Mouse (Mus musculus): ENCODE data around the gene Src. TPM values are rescaled to one million over a fixed set of nuclear protein-coding genes. Genes with fewer than 3 reads are reported as not detected.

The Src gene
- polyA plus RNA-seq, 1 experiment = 31.8 TPM

DNA sequence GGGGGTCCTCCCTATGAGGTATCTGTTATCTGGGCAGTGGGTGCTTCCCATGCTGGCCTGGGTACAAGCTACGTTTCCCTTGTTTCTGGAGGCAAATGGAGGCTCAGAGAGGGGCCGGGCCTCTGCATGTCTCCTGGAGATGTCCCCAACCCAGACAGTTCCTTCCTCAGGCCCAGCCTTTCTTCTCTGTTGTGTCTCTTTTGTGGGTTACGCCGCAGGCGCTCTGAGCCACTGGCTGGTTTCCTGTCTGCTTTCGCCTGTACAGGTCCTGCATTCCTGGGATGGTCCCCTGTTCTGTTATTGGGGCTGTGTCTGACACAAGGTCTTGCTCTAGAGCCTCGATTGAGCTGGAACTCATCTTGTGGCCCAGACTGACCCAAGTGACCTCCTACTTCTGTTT lies 11.5 kb downstream of the Src start:
- DNase-seq = peak; percentile 46
- no peaks in the 10 kb centered on the region for H3K36me3 ChIP-seq (ENCODE audit: control insufficient read depth, insufficient read depth, low read length)
- no peak for TF ChIP-seq CTCF (conservative IDR thresholded peaks at IDR 0.05; ENCODE audit: insufficient read depth, insufficient read length, low read depth, low read length)
- no peak for TF ChIP-seq POLR2A (IDR thresholded peaks at IDR 0.05; ENCODE audit: low read depth, low read length)
- peaks cover 27% of the 10 kb centered on the region; the same call in 1 of the 2 replicates for H3K4me1 ChIP-seq (ENCODE audit: control insufficient read depth, insufficient read depth, low read length)
- H3K27ac ChIP-seq (ENCODE audit: insufficient read depth, low read depth, low read length) = no peak overlapping the region
- WGBS = 71% methylated on average over 7 of the region's 7 CpGs
- no peak overlapping the region for H3K4me3 ChIP-seq (ENCODE audit: insufficient read depth, low read depth, low read length)
- H3K27me3 ChIP-seq (replicated peaks; ENCODE audit: control insufficient read depth, insufficient read depth, low read length) = no peaks in the 10 kb centered on the region

- Histone ChIP-seq H3K36me3 (ENCODE audit: control insufficient read depth, insufficient read depth, low read length) (no peaks in the 10 kb centered on the region), H3K27me3 (replicated peaks; ENCODE audit: control insufficient read depth, insufficient read depth, low read length) (no peaks in the 10 kb centered on the region), H3K4me1 (ENCODE audit: control insufficient read depth, insufficient read depth, low read length) (peaks cover 19% of the 10 kb centered on the region; the same call in 1 of the 2 replicates), H3K4me3 (ENCODE audit: insufficient read depth, low read depth, low read length) (no peak overlapping the region), H3K27ac (ENCODE audit: insufficient read depth, low read depth, low read length) (no peak overlapping the region)
- DNase-seq = peak; percentile 62
- 66% methylated on average over 4 of the region's 4 CpGs for WGBS
- no peak; the same call in 1 of the 2 replicates for TF ChIP-seq CTCF (conservative IDR thresholded peaks at IDR 0.05; ENCODE audit: insufficient read depth, insufficient read length, low read depth, low read length)
- no peak for TF ChIP-seq POLR2A (IDR thresholded peaks at IDR 0.05; ENCODE audit: low read depth, low read length)
Observed at GRCm38 (mm10) chr2:157430667-157431429, 12.6 kb downstream of the Src start.

DNA sequence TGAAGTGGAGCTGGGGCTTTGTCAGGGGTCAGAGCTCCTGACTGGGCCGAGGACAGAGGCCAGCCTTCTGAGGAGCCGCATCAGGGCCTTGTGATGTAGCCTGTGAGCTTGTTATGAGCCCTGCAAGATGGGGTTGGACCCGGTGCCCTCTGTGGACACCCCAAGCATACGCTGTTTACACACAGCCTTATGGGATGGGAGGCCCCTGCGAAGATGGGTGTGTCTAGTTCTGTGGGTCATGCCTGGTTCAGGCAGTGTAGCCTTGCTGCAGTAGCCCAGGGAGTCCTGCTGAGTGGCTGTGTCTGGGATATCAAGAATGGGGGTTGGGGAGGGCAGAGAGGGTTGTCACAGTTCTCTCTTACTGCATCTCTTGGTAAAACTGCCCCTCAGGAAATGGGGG lies 13.7 kb downstream of the Src start:
- WGBS = 86% methylated on average over 5 of the region's 5 CpGs
- Histone ChIP-seq H3K27ac (ENCODE audit: insufficient read depth, low read depth, low read length) (no peak overlapping the region), H3K4me1 (ENCODE audit: control insufficient read depth, insufficient read depth, low read length) (peaks cover 17% of the 10 kb centered on the region; the same call in 1 of the 2 replicates), H3K4me3 (ENCODE audit: insufficient read depth, low read depth, low read length) (no peak overlapping the region), H3K27me3 (replicated peaks; ENCODE audit: control insufficient read depth, insufficient read depth, low read length) (no peaks in the 10 kb centered on the region), H3K36me3 (ENCODE audit: control insufficient read depth, insufficient read depth, low read length) (no peaks in the 10 kb centered on the region)
- TF ChIP-seq POLR2A (IDR thresholded peaks at IDR 0.05; ENCODE audit: low read depth, low read length) (no peak), CTCF (conservative IDR thresholded peaks at IDR 0.05; ENCODE audit: insufficient read depth, insufficient read length, low read depth, low read length) (no peak)
- no peak for DNase-seq

DNA sequence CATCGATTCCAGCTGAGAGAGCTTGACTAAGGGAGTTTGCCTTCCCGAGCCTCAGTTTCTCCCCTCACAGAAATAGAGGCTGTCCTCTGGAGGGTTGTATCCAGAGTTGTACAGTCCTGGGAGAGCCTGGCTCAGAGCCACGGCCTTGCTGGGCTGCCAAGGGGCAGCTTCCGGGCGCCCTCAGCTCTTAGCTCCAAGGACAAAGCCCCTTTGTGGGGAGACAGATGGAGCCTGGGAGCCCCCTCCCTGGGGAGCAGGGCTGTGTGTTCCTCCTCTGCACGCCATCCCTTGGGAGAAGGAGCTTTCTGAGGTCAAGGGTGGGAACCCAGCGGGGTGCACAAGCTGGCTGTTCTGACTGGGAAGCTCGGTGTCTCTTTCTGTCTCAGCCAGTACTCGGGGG lies 14.2 kb downstream of the Src start:
- WGBS = 69% methylated on average over 9 of the region's 9 CpGs
- H3K36me3 ChIP-seq (ENCODE audit: control insufficient read depth, insufficient read depth, low read length) = no peaks in the 10 kb centered on the region
- peaks cover 17% of the 10 kb centered on the region; the same call in 1 of the 2 replicates for H3K4me1 ChIP-seq (ENCODE audit: control insufficient read depth, insufficient read depth, low read length)
- TF ChIP-seq CTCF (conservative IDR thresholded peaks at IDR 0.05; ENCODE audit: insufficient read depth, insufficient read length, low read depth, low read length) = no peak
- no peak for TF ChIP-seq POLR2A (IDR thresholded peaks at IDR 0.05; ENCODE audit: low read depth, low read length)
- H3K27me3 ChIP-seq (replicated peaks; ENCODE audit: control insufficient read depth, insufficient read depth, low read length) = no peaks in the 10 kb centered on the region
- peak; percentile 35 for DNase-seq
- H3K4me3 ChIP-seq (ENCODE audit: insufficient read depth, low read depth, low read length) = no peak overlapping the region
- no peak overlapping the region for H3K27ac ChIP-seq (ENCODE audit: insufficient read depth, low read depth, low read length)

DNA sequence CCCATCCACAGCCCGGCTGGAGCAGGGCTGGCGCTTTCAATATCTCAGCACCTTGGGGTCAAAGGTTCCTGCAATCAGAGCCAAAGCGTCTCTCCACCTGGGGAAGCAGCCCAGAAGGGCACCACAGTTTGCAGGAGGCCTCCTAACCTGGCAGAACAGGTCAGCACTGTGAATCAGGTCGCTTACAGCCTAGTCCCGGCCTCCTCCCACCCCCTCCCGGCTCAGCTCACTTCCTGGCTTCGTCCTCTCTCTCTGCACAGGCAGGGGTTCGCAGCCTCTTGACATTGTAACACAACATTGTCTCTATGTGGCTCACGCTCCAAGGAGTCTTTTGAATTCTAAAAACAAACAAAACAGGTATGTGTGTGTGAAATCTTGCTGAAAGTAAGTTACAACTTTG lies 15.8 kb downstream of the Src start:
- peaks cover 17% of the 10 kb centered on the region; the same call in 1 of the 2 replicates for H3K4me1 ChIP-seq (ENCODE audit: control insufficient read depth, insufficient read depth, low read length)
- H3K27me3 ChIP-seq (replicated peaks; ENCODE audit: control insufficient read depth, insufficient read depth, low read length) = no peaks in the 10 kb centered on the region
- 26% methylated on average over 9 of the region's 9 CpGs for WGBS
- TF ChIP-seq POLR2A (IDR thresholded peaks at IDR 0.05; ENCODE audit: low read depth, low read length) (no peak), CTCF (conservative IDR thresholded peaks at IDR 0.05; ENCODE audit: insufficient read depth, insufficient read length, low read depth, low read length) (no peak)
- H3K4me3 ChIP-seq (ENCODE audit: insufficient read depth, low read depth, low read length) = no peak overlapping the region
- H3K27ac ChIP-seq (ENCODE audit: insufficient read depth, low read depth, low read length) = peak overlapping the region; percentile 33
- H3K36me3 ChIP-seq (ENCODE audit: control insufficient read depth, insufficient read depth, low read length) = no peaks in the 10 kb centered on the region
- peak; percentile 78 for DNase-seq

DNA sequence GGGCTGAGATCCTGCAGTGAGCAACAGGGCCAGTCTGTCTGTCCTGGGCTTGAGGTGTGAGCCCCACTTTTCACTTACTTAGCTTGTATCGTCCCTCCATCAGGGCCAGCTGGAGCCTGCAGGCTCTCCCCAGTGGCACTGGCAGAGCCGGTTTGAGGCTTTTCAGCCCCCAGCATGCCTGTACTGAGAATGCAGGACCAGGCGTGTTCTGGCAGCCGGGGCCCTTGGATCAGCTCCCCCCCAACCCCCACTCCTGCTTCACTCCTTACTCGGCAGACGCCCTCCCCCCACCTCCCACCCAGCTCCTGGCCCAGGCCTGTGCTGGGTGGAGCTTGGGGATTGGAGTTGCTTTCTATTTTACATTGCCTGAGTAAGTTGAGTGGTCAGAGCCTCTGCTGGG lies 16.3 kb downstream of the Src start:
- 36% methylated on average over 6 of the region's 6 CpGs for WGBS
- H3K4me3 ChIP-seq (ENCODE audit: insufficient read depth, low read depth, low read length) = no peak overlapping the region
- no peaks in the 10 kb centered on the region for H3K36me3 ChIP-seq (ENCODE audit: control insufficient read depth, insufficient read depth, low read length)
- H3K27me3 ChIP-seq (replicated peaks; ENCODE audit: control insufficient read depth, insufficient read depth, low read length) = no peaks in the 10 kb centered on the region
- TF ChIP-seq POLR2A (IDR thresholded peaks at IDR 0.05; ENCODE audit: low read depth, low read length) (no peak), CTCF (conservative IDR thresholded peaks at IDR 0.05; ENCODE audit: insufficient read depth, insufficient read length, low read depth, low read length) (no peak)
- DNase-seq = peak; percentile 44
- peaks cover 17% of the 10 kb centered on the region; the same call in 1 of the 2 replicates for H3K4me1 ChIP-seq (ENCODE audit: control insufficient read depth, insufficient read depth, low read length)
- H3K27ac ChIP-seq (ENCODE audit: insufficient read depth, low read depth, low read length) = peak overlapping the region; percentile 33

DNA sequence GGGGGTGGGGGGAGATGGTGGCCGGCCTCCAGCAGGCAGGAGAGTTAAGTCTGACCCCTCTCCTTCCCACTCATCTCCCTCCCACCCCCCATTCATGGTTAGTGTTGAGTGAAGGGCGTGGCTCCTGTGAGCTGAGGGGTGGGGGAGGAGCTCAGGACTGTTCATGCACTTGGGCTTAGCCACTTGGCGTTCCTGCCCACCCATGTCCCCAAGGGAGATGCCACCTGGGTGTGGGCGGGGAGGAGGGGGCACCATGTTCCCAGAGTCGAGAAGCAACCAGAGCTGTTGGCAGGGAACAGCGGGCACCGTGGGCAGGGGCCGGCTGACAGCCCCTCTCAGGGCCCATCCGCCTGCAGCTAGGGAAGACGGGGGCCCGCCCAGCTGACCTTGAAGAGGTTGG lies 18.3 kb downstream of the Src start:
- DNase-seq = no peak
- Histone ChIP-seq H3K4me3 (ENCODE audit: insufficient read depth, low read depth, low read length) (no peak overlapping the region), H3K27ac (ENCODE audit: insufficient read depth, low read depth, low read length) (no peak overlapping the region), H3K27me3 (replicated peaks; ENCODE audit: control insufficient read depth, insufficient read depth, low read length) (no peaks in the 10 kb centered on the region), H3K36me3 (ENCODE audit: control insufficient read depth, insufficient read depth, low read length) (no peaks in the 10 kb centered on the region), H3K4me1 (ENCODE audit: control insufficient read depth, insufficient read depth, low read length) (peaks cover 12% of the 10 kb centered on the region; the same call in 1 of the 2 replicates)
- WGBS = 80% methylated on average over 11 of the region's 11 CpGs
- no peak for TF ChIP-seq CTCF (conservative IDR thresholded peaks at IDR 0.05; ENCODE audit: insufficient read depth, insufficient read length, low read depth, low read length)
- no peak for TF ChIP-seq POLR2A (IDR thresholded peaks at IDR 0.05; ENCODE audit: low read depth, low read length)

Data from kidney, adult 2 months (tissue).